Mouse (Mus musculus) limb, embryonic 13.5 days (tissue): ENCODE data around the gene Zfp446. TPM values are rescaled to one million over a fixed set of nuclear protein-coding genes. Genes with fewer than 3 reads are reported as not detected.
"Not testable (repeated sequence)": the region's sequence is repeated elsewhere in the genome, so short reads cannot be mapped to it uniquely, and the experiment has no call there.

Source experiments
- ATAC-seq: fragments of 200-750 bp; cut with Nextera tagmentation; 2 replicates; pipeline ENCODE4 v1.8.0; 2017; ENCODE audit warnings: low read depth, moderate number of reproducible peaks, moderate TSS enrichment; ENCODE audit not compliant: low FRiP score
- H3K27ac ChIP-seq: fragments of 300-500 bp; sonication (generic); 2 replicates; pipeline ENCODE4 v1.5.1; 2015; ENCODE audit warnings: inconsistent platforms, mild to moderate bottlenecking, moderate library complexity
- H3K27me3 ChIP-seq: fragments of 300-500 bp; sonication (generic); 2 replicates; pipeline ENCODE4 v1.6.1; 2015; ENCODE audit warnings: mild to moderate bottlenecking, inconsistent platforms
- H3K36me3 ChIP-seq: fragments of 300-500 bp; sonication (generic); 2 replicates; pipeline ENCODE4 v1.6.1; 2015; ENCODE audit warnings: inconsistent platforms, mild to moderate bottlenecking, moderate library complexity
- H3K4me1 ChIP-seq: fragments of 300-500 bp; sonication (generic); 2 replicates; pipeline ENCODE4 v1.6.1; 2015; ENCODE audit warnings: inconsistent platforms
- H3K4me2 ChIP-seq: fragments of 300-500 bp; sonication (generic); replicated peaks from 2 replicates; pipeline ENCODE4 v1.6.1; 2015; ENCODE audit warnings: inconsistent platforms, mild to moderate bottlenecking, moderate library complexity
- H3K4me3 ChIP-seq: fragments of 300-500 bp; sonication (generic); 2 replicates; pipeline ENCODE4 v1.5.1; 2015; ENCODE audit warnings: moderate library complexity, mild to moderate bottlenecking, inconsistent platforms
- H3K9ac ChIP-seq: fragments of 300-500 bp; sonication (generic); 2 replicates; pipeline ENCODE4 v1.6.1; 2015; ENCODE audit warnings: mild to moderate bottlenecking, inconsistent platforms
- H3K9me3 ChIP-seq: fragments of 300-500 bp; sonication (generic); 2 replicates; pipeline ENCODE4 v1.6.1; 2016; ENCODE audit warnings: inconsistent platforms
- WGBS: fragments of 180-500 bp; shearing (Covaris S2); methylation state at CpG from one replicate; pipeline ENCODE4 v1.1.7; 2015; 5-methylcytosine and 5-hydroxymethylcytosine counted together
- polyA plus RNA-seq: library from polyadenylated mRNA; unstranded; fragments of >200 nt; fragmentation: Nextera tagmentation; extraction: Ambion mirVana; gene quantifications from 2 replicates; pipeline ENCODE4 v1.2.1, GENCODE M21; 2015

Gene Zfp446
- polyA plus RNA-seq: 10.5 and 10.8 TPM in 2 replicates

DNA sequence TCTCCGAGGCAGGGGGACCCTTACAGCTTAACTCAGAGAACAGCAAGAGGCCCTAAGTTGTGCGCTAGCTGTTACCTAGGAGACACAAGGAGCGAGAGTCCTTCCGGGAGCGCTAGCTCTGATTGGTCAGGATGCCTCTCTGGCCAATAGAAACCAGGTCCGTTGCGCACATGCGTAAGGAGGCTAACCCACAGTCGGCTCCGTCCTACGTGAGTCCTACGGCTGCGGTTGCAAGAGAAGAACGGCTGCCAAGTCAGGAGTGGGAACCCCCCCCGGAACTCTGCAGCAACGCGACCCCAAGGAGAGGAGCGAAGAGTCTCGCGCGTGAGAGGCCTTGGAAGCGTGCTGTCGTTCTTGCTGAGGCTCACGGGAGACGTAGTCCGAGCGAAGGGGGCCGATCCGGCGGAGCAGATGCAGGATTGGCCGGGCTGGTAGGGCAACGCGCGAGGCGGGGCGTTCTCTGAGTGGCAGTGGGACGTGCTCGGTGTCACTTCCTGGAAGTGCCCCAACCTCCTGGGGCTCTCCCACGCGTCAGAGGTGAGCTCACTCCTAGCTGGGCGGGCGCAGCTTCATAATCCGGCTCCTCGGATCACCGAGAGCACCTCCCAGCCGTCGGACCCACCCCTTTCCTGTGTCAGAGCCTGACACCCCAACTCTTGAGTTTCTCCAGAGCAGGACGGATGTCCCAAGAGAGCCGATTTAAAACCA, at the start of gene Zfp446:
Gene Zfp446, plus strand, starts transcription at position 167 of the 708 bp plus-strand sequence.
- H3K4me3 ChIP-seq: peak within 1 kb of the TSS; percentile 61
- H3K4me1 ChIP-seq: peaks cover 14% of the 10 kb centered on the region
- H3K9ac ChIP-seq: peak within 1 kb of the TSS; percentile 69
- ATAC-seq: peak; percentile 99
- H3K36me3 ChIP-seq: peaks cover 12% of the 10 kb centered on the region
- no peaks in the 10 kb centered on the region for H3K27me3 ChIP-seq
- peak within 1 kb of the TSS; percentile 79 for H3K4me2 ChIP-seq
- H3K27ac ChIP-seq: peak within 1 kb of the TSS; percentile 93
- no peaks in the 10 kb centered on the region for H3K9me3 ChIP-seq
- WGBS: under 1% methylated on average over 48 of the region's 49 CpGs

DNA sequence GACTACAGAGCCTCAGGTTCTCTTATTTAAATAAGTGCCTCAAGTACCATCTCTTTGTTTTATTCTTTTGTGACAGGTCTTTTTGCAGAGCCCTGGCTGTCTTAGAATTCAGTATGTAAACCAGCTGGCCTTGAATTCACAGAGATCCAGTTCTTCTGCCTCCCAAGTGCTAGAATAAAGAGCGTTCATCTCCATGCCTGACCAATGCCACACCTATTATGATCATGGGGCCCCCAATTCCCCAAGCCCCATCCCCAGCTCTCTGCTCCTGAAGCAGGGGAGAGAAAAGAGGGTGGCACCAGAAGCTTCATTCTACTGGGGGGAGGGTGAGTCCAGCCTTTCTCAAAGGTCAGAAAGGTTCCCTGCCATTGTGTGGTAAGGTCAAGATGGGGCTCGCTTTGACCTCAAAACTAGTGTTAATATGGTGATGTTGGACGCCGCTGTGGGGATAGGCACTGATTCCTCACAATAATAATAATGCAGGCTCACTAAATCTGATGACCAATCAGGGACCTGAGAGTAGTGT, 44.0 kb upstream of the Zfp446 start:
- Histone ChIP-seq H3K27ac (no peak overlapping the region), H3K9me3 (no peaks in the 10 kb centered on the region), H3K27me3 (peaks cover 11% of the 10 kb centered on the region), H3K4me1 (no peaks in the 10 kb centered on the region), H3K9ac (no peak overlapping the region), H3K4me2 (no peak overlapping the region), H3K4me3 (no peak overlapping the region), H3K36me3 (no peaks in the 10 kb centered on the region)
- 76% methylated on average over 4 of the region's 4 CpGs for WGBS
- no peak for ATAC-seq

DNA sequence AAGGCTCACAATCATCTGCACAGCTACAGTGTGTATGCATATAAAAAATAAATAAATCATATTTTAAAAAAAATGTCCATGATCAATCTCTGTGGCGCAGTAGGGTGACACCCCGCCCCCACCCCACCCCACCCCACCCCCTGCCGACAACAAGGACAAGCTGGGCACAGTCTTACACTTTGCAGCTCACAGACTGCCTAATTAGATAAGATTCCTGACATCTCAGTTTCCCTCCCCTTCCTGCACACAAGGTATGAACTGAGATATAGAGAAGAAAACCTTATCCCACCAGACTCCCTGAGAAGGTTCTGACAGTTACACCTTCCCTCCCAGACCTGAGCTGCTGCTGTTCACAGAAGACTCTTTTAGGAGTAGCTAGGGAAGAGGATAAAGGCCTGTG, 42.8 kb upstream of the Zfp446 start:
- no peak overlapping the region for H3K9ac ChIP-seq

DNA sequence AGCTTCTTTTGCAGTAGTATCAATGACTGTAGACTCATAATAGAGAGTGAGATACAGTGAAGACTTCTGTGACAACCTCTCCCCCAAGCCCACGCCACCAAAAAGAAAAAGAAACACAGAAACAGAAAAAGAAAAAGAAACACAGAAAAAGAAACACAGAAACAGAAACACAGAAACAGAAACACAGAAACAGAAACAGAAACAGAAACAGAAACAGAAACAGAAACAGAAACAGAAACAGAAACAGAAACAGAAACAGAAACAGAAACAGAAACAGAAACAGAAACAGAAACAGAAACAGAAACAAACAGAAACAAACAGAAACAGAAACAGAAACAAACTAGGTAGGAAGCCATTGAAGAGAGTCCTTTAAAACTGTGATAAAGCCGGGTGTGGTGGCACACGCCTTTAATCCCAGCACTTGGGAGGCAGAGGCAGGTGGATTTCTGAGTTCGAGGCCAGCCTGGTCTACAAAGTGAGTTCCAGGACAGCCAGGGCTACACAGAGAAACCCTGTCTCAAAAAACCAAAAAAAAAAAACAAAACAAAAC, 40.3 kb upstream of the Zfp446 start:
- H3K4me1 ChIP-seq, H3K9ac ChIP-seq, H3K9me3 ChIP-seq, H3K36me3 ChIP-seq, H3K27ac ChIP-seq, H3K4me2 ChIP-seq, ATAC-seq, H3K27me3 ChIP-seq, H3K4me3 ChIP-seq: not testable (repeated sequence)
- 90% methylated on average over 4 of the region's 4 CpGs for WGBS

More for the DNA sequence above, 42.8 kb upstream of the Zfp446 start:
- H3K4me1 ChIP-seq: no peaks in the 10 kb centered on the region
- no peaks in the 10 kb centered on the region for H3K27me3 ChIP-seq
- no peak for ATAC-seq
- H3K36me3 ChIP-seq: no peaks in the 10 kb centered on the region
- H3K4me3 ChIP-seq: no peak overlapping the region
- no peak overlapping the region for H3K27ac ChIP-seq
- H3K4me2 ChIP-seq: no peak overlapping the region
- WGBS: 70% methylated on average over 3 of the region's 3 CpGs
- H3K9me3 ChIP-seq: no peaks in the 10 kb centered on the region

DNA sequence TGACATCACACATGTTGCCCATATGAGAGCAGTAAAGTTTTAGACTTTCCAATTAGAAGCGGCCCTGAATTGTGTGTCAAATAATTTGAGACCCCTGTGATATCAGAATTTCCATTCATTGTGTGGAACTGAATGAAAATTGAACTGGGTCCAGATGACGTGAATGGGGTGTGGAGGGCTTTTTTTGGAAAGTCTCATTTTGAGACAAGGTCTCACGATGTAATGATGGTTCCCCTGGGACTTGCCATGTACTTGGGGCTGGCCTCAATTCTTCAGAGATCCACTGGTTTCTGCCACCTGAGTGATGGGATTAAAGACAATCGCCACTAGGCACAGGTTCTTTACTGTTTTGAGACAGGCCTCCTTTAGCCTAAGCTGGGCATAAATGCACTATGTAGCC, 37.0 kb upstream of the Zfp446 start:
- Histone ChIP-seq H3K4me2 (no peak overlapping the region), H3K27ac (no peak overlapping the region), H3K36me3 (no peaks in the 10 kb centered on the region), H3K4me3 (no peak overlapping the region), H3K9ac (no peak overlapping the region), H3K27me3 (no peaks in the 10 kb centered on the region), H3K9me3 (no peaks in the 10 kb centered on the region), H3K4me1 (no peaks in the 10 kb centered on the region)
- ATAC-seq: no peak
- 75% methylated on average over 4 of the region's 4 CpGs for WGBS

DNA sequence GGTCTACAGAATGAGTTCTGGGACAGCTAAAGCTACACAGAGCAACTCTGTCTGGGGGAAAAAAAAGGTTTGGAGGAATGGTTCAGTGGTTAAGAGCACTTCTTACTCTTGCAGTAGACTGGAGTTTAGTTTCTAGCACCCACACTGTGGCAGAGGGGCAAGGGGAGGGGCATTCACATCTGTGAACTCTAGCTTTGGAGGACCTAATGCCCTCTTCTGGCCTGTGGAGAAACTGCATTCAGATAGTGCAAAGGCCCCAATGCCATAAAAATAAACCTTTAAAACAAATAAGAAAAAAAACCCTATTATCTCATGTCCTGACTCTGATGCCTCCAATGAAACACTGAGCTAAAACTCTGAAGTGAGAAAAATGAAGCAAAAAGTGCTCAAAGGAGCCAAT, 34.2 kb upstream of the Zfp446 start:
- Histone ChIP-seq H3K9ac (no peak overlapping the region), H3K27ac (no peak overlapping the region), H3K9me3 (no peaks in the 10 kb centered on the region), H3K4me2 (no peak overlapping the region), H3K4me3 (no peak overlapping the region), H3K36me3 (no peaks in the 10 kb centered on the region), H3K4me1 (no peaks in the 10 kb centered on the region), H3K27me3 (no peaks in the 10 kb centered on the region)
- ATAC-seq: no peak

DNA sequence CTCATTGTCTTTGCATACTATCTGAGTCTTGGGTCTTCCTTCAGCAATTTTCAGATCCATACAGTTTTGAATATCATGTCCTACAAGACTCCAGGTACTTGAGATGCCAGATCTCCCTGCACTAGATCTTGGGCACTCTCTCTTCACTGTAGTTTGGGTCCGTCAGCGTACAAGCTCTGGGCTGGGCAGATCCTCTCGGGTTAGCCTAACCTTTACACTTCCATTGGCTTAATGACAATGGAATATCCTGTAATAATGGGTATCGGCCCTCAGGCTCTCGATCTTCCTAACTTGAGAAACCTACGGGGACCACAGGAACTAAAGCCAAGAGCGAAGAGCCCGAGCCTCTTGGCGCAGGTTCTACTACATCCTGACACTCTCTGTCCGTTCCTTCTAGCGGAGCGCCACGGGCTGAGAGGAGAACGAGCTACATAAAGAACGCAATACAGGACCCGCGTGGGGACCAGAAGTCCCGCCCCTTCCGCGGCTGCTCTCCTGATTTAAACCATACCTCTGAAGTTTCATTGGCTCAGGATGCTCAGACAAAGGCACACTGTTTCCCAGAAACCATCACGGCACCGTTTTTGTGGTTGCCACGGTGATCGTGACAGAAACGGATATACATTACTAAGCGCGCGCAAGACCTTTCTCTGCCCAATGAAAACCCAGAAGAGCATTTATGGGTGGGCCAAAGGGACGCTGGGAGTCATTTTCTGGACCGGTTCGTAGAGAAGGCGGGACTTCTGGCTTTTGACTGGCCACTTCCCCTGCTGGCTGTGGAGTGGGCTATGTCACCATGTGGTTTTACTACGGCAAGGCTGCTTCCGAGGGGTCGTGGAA, 28.4 kb upstream of the Zfp446 start:
- 7% methylated on average over 35 of the region's 35 CpGs for WGBS
- Histone ChIP-seq H3K36me3 (no peaks in the 10 kb centered on the region), H3K27ac (peak overlapping the region; percentile 86), H3K27me3 (no peaks in the 10 kb centered on the region), H3K9me3 (no peaks in the 10 kb centered on the region), H3K4me1 (peaks cover 13% of the 10 kb centered on the region), H3K9ac (peak overlapping the region; percentile 70), H3K4me2 (peak overlapping the region; percentile 75), H3K4me3 (peak overlapping the region; percentile 52)
- ATAC-seq: peak; percentile 97

DNA sequence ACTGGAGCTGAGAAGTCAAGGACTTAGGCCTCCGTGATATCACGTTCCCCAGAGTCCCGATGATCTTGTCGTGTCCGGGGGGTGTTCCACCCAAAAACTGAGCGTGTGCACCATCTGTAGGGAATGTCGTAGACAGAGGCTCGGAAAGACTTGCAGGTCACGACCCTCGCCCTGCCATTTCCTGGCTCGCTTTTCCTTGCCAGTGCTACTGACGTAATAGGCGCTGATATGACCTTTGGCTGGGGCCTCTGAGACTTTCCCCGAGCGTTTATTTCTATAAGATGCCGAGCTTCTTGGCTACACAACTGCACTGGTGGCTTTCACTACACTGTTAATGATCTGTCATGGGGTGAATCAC, 27.8 kb upstream of the Zfp446 start:
- Histone ChIP-seq H3K4me1 (peaks cover 13% of the 10 kb centered on the region), H3K4me3 (peak overlapping the region; percentile 52), H3K9ac (peak overlapping the region; percentile 68), H3K27ac (peak overlapping the region; percentile 72; the same call in 1 of the 2 replicates), H3K9me3 (no peaks in the 10 kb centered on the region), H3K27me3 (no peaks in the 10 kb centered on the region), H3K36me3 (no peaks in the 10 kb centered on the region), H3K4me2 (peak overlapping the region; percentile 75)
- 5% methylated on average over 16 of the region's 16 CpGs for WGBS
- ATAC-seq: no peak

DNA sequence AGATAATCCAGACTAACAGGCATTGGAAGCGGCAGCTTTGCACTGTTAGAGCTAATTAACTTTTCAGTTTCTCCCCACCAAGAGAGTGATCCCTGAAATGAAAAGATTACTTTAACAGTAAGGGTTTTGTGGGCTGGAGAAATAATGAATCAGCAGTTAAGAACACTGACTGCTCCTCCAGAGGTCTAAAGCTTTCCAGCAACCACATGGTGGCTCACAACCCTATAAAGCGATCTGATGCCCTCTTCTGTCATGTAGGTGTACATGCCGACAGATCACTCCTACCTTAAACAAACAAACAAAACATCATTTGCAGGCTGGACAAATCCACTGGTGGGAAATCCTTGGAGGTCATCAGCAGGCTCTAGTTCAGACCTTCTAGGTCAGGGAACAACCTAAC, 22.8 kb upstream of the Zfp446 start:
- H3K9ac ChIP-seq: no peak overlapping the region
- H3K4me2 ChIP-seq: no peak overlapping the region
- peaks cover 7% of the 10 kb centered on the region for H3K4me1 ChIP-seq
- no peak overlapping the region for H3K27ac ChIP-seq
- no peak for ATAC-seq
- no peak overlapping the region for H3K4me3 ChIP-seq
- no peaks in the 10 kb centered on the region for H3K36me3 ChIP-seq
- WGBS: 44% methylated on average over 3 of the region's 3 CpGs
- H3K9me3 ChIP-seq: no peaks in the 10 kb centered on the region
- no peaks in the 10 kb centered on the region for H3K27me3 ChIP-seq

DNA sequence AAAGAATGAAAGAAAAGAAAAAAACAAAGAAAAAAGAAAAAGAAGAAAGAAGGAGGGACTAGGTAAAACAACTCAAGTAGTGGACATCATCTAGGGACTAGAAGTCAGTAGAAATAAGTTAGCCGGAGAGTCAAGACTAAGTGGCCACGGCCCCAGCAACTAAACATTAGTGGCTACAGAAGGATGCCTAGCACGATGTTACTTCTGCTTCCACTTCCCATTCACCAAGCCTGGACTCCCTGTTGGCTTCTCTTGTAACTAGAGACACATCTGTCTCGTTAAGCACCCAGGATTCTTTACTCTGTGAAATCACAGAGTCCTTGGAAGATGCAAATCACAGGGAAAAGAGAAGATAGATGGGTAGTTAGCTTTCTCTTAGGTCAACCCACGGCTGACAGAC, 20.1 kb upstream of the Zfp446 start:
- Histone ChIP-seq H3K27me3 (no peaks in the 10 kb centered on the region), H3K4me1 (peaks cover 7% of the 10 kb centered on the region; the same call in 1 of the 2 replicates), H3K36me3 (no peaks in the 10 kb centered on the region), H3K4me2 (no peak overlapping the region), H3K27ac (no peak overlapping the region), H3K9ac (no peak overlapping the region), H3K9me3 (no peaks in the 10 kb centered on the region), H3K4me3 (no peak overlapping the region)
- 69% methylated on average over 5 of the region's 5 CpGs for WGBS
- ATAC-seq: no peak

DNA sequence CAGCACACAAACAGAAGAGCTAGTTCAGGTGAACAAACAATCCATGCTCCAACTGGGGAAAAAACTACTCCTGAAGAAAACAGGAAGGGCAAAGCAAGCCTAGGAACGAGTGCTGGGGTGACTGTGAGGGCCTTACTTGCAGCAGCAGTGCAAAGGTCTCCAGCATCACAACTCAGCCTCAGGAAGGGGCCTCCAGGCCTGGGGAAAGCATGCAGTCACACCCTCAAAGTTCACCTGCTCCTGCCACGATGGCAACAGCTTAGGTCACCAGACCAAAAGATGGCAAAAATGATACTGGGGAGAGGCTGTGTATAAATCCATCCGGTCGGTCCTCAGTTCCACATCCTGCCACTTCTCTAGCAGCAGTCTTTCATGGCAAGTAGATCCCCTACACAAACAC, 18.7 kb upstream of the Zfp446 start:
- Histone ChIP-seq H3K36me3 (no peaks in the 10 kb centered on the region), H3K4me2 (no peak overlapping the region), H3K27ac (no peak overlapping the region), H3K4me3 (no peak overlapping the region), H3K27me3 (no peaks in the 10 kb centered on the region), H3K4me1 (peaks cover 7% of the 10 kb centered on the region; the same call in 1 of the 2 replicates), H3K9me3 (no peaks in the 10 kb centered on the region), H3K9ac (no peak overlapping the region)
- 70% methylated on average over 4 of the region's 4 CpGs for WGBS
- ATAC-seq: no peak

DNA sequence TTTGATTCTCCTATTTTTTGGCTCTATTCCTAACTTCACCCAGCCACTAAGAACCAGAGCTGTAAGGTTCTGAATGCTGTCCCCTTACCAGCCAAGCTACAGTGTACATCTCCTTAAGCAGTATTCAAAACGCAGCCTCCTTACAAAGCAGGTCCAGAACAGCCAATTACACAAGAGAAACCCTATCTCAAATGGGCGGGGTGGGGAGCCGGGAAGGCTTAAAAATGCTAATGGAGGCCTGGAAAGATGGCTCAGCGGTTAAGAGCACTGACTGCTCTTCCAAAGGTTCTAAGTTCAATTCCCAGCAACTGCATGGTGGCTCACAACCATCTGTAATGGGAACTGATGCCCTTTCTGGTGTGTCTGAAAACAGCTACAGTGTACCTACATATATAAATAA, 17.9 kb upstream of the Zfp446 start:
- no peaks in the 10 kb centered on the region for H3K36me3 ChIP-seq
- peaks cover 7% of the 10 kb centered on the region for H3K4me1 ChIP-seq
- no peaks in the 10 kb centered on the region for H3K9me3 ChIP-seq
- no peak overlapping the region for H3K9ac ChIP-seq
- H3K4me3 ChIP-seq: no peak overlapping the region
- no peak for ATAC-seq
- 20% methylated on average over 4 of the region's 4 CpGs for WGBS
- no peak overlapping the region for H3K4me2 ChIP-seq
- H3K27me3 ChIP-seq: no peaks in the 10 kb centered on the region
- no peak overlapping the region for H3K27ac ChIP-seq
